Mouse (Mus musculus): ENCODE results near the gene Daam2. TPM values are rescaled to one million over a fixed set of nuclear protein-coding genes. Genes with fewer than 3 reads are reported as not detected.

Gene Daam2
- polyA plus RNA-seq, 1 experiment from 2014 or later: 1.0 TPM

- 0 out of 2 replicates have a peak overlapping the region, but pooled peaks have one; percentile 8 for H3K9ac ChIP-seq (ENCODE audit: low read length)
- DNase-seq (ENCODE audit: low spot score) (no peak), ATAC-seq (no peak)
- no peaks in the 10 kb centered on the region for H3K9me3 ChIP-seq (replicated peaks; ENCODE audit: control insufficient read depth, low read length)
- no peak overlapping the region for H3K27ac ChIP-seq (ENCODE audit: low read depth, low read length)
- 90% methylated on average over 6 of the region's 6 CpGs for WGBS
- no peaks in the 10 kb centered on the region for H3K36me3 ChIP-seq (ENCODE audit: control insufficient read depth, insufficient read depth, low read length)
- no peak overlapping the region for H3K4me3 ChIP-seq (ENCODE audit: low read depth, low read length)
- H3K4me1 ChIP-seq (ENCODE audit: control insufficient read depth, insufficient read depth, low read length): no peaks in the 10 kb centered on the region
- no peak overlapping the region for H3K4me2 ChIP-seq (ENCODE audit: low read length)
- H3K27me3 ChIP-seq (replicated peaks; ENCODE audit: control insufficient read depth, insufficient read depth, low read length): no peaks in the 10 kb centered on the region
Measured at GRCm38 (mm10) chr17:49429471-49430129, 134.5 kb downstream of the Daam2 start.

- ATAC-seq: no peak
- 65% methylated on average over 13 of the region's 13 CpGs for WGBS
Measured at GRCm38 (mm10) chr17:49428751-49429415, 135.3 kb downstream of the Daam2 start.

DNA sequence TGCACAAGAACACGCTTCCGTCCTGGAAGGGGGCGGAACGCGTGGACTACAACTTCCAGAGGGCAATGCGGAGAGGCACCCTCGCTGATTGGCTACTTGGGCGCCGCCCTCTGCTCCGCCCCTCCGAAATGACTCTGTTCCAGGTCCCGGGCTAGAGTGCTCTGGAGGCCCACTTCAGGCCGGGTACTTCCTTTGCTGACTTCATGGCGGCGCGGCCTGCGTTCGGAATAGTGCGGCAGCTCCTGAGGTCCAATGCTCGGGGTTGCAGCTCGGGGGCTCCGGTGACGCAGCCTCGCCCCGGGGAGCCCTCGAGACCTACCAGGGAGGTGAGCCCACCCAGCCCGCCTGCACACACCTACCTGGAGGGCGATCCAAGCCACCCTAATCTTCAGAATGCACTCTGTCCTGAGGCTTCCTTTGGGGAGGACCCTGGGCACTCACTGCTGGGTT lies 135.9 kb downstream of the Daam2 start, which contains the start of gene Mocs1:
TSS of gene Mocs1 (plus strand) at position 124 of the 450 bp plus-strand sequence.
- H3K36me3 ChIP-seq (ENCODE audit: control insufficient read depth, insufficient read depth, low read length): no peaks in the 10 kb centered on the region
- H3K9me3 ChIP-seq (replicated peaks; ENCODE audit: control insufficient read depth, low read length): no peaks in the 10 kb centered on the region
- H3K27me3 ChIP-seq (replicated peaks; ENCODE audit: control insufficient read depth, insufficient read depth, low read length): no peaks in the 10 kb centered on the region
- H3K4me1 ChIP-seq (ENCODE audit: control insufficient read depth, insufficient read depth, low read length): no peaks in the 10 kb centered on the region
- ATAC-seq (peak; percentile 99), DNase-seq (ENCODE audit: low spot score) (peak; percentile 97)
- 0% methylated on average over 28 of the region's 28 CpGs for WGBS
- peak within 1 kb of the TSS; percentile 80 for H3K9ac ChIP-seq (ENCODE audit: low read length)
- no peak within 1 kb of the TSS for H3K27ac ChIP-seq (ENCODE audit: low read depth, low read length)
- H3K4me2 ChIP-seq (ENCODE audit: low read length): peak within 1 kb of the TSS; percentile 83
- H3K4me3 ChIP-seq (ENCODE audit: low read depth, low read length): peak within 1 kb of the TSS; percentile 52

More at GRCm38 (mm10) chr17:49428751-49429415, 135.3 kb downstream of the Daam2 start:
- Histone ChIP-seq H3K27ac (ENCODE audit: low read depth, low read length) (no peak overlapping the region), H3K9ac (ENCODE audit: low read length) (peak overlapping the region; percentile 80), H3K9me3 (replicated peaks; ENCODE audit: control insufficient read depth, low read length) (no peaks in the 10 kb centered on the region), H3K4me3 (ENCODE audit: low read depth, low read length) (peak overlapping the region; percentile 52), H3K27me3 (replicated peaks; ENCODE audit: control insufficient read depth, insufficient read depth, low read length) (no peaks in the 10 kb centered on the region), H3K36me3 (ENCODE audit: control insufficient read depth, insufficient read depth, low read length) (no peaks in the 10 kb centered on the region), H3K4me1 (ENCODE audit: control insufficient read depth, insufficient read depth, low read length) (no peaks in the 10 kb centered on the region), H3K4me2 (ENCODE audit: low read length) (peak overlapping the region; percentile 83)
- DNase-seq (ENCODE audit: low spot score): no peak

- Histone ChIP-seq H3K4me2 (ENCODE audit: low read length) (peak overlapping the region; percentile 83), H3K27ac (ENCODE audit: low read depth, low read length) (no peak overlapping the region), H3K4me3 (ENCODE audit: low read depth, low read length) (peak overlapping the region; percentile 52), H3K27me3 (replicated peaks; ENCODE audit: control insufficient read depth, insufficient read depth, low read length) (no peaks in the 10 kb centered on the region), H3K36me3 (ENCODE audit: control insufficient read depth, insufficient read depth, low read length) (no peaks in the 10 kb centered on the region), H3K9me3 (replicated peaks; ENCODE audit: control insufficient read depth, low read length) (no peaks in the 10 kb centered on the region), H3K9ac (ENCODE audit: low read length) (no peak overlapping the region; the same call in 1 of the 2 replicates), H3K4me1 (ENCODE audit: control insufficient read depth, insufficient read depth, low read length) (no peaks in the 10 kb centered on the region)
- ATAC-seq (peak; percentile 30), DNase-seq (ENCODE audit: low spot score) (peak; percentile 30)
- 13% methylated on average over 9 of the region's 9 CpGs for WGBS
Measured at GRCm38 (mm10) chr17:49427631-49428238, 136.4 kb downstream of the Daam2 start.

DNA sequence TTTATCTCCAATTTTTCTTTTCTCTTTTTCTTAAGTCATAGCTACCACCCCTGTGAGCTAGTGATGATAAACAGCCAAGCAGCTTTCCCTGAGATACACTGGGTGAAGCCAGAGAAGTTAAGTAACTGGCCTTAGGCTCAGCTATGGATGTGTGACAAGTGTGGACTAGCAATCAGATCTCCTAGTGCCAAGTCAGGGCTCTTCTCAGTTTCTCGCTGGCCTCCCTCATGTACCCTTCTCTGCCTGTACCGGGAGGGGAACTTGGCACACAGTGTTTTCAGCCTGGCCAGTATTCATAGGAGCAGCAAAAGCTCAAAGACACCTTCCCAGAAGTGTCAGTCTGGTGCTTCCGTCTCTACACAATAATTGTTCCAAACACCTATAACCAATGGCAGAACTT lies 140.3 kb downstream of the Daam2 start:
- H3K27me3 ChIP-seq (replicated peaks; ENCODE audit: control insufficient read depth, insufficient read depth, low read length): no peaks in the 10 kb centered on the region

GRCm38 (mm10) chr17:49423067-49423325 lies 141.1 kb downstream of the Daam2 start:
- Histone ChIP-seq H3K9me3 (replicated peaks; ENCODE audit: control insufficient read depth, low read length) (no peaks in the 10 kb centered on the region), H3K4me3 (ENCODE audit: low read depth, low read length) (no peak overlapping the region), H3K9ac (ENCODE audit: low read length) (no peak overlapping the region), H3K27ac (ENCODE audit: low read depth, low read length) (no peak overlapping the region), H3K4me2 (ENCODE audit: low read length) (no peak overlapping the region), H3K27me3 (replicated peaks; ENCODE audit: control insufficient read depth, insufficient read depth, low read length) (no peaks in the 10 kb centered on the region), H3K36me3 (ENCODE audit: control insufficient read depth, insufficient read depth, low read length) (no peaks in the 10 kb centered on the region), H3K4me1 (ENCODE audit: control insufficient read depth, insufficient read depth, low read length) (no peaks in the 10 kb centered on the region)
- no peak for ATAC-seq
- WGBS: 95% methylated on average over 2 of the region's 2 CpGs
- DNase-seq (ENCODE audit: low spot score): no peak

More for the DNA sequence above, 140.3 kb downstream of the Daam2 start:
- Histone ChIP-seq H3K4me2 (ENCODE audit: low read length) (no peak overlapping the region), H3K4me1 (ENCODE audit: control insufficient read depth, insufficient read depth, low read length) (no peaks in the 10 kb centered on the region), H3K36me3 (ENCODE audit: control insufficient read depth, insufficient read depth, low read length) (no peaks in the 10 kb centered on the region), H3K9me3 (replicated peaks; ENCODE audit: control insufficient read depth, low read length) (no peaks in the 10 kb centered on the region), H3K9ac (ENCODE audit: low read length) (no peak overlapping the region), H3K27ac (ENCODE audit: low read depth, low read length) (no peak overlapping the region), H3K4me3 (ENCODE audit: low read depth, low read length) (no peak overlapping the region)
- ATAC-seq (no peak), DNase-seq (ENCODE audit: low spot score) (no peak)
- WGBS: 79% methylated on average over 3 of the region's 3 CpGs

- H3K27me3 ChIP-seq (replicated peaks; ENCODE audit: control insufficient read depth, insufficient read depth, low read length): no peaks in the 10 kb centered on the region
- H3K4me3 ChIP-seq (ENCODE audit: low read depth, low read length): no peak overlapping the region
- WGBS: 72% methylated on average over 3 of the region's 3 CpGs
- no peaks in the 10 kb centered on the region for H3K9me3 ChIP-seq (replicated peaks; ENCODE audit: control insufficient read depth, low read length)
- no peaks in the 10 kb centered on the region for H3K4me1 ChIP-seq (ENCODE audit: control insufficient read depth, insufficient read depth, low read length)
- H3K36me3 ChIP-seq (ENCODE audit: control insufficient read depth, insufficient read depth, low read length): no peaks in the 10 kb centered on the region
- ATAC-seq (no peak), DNase-seq (ENCODE audit: low spot score) (no peak)
- no peak overlapping the region for H3K27ac ChIP-seq (ENCODE audit: low read depth, low read length)
- no peak overlapping the region for H3K9ac ChIP-seq (ENCODE audit: low read length)
- H3K4me2 ChIP-seq (ENCODE audit: low read length): no peak overlapping the region
Measured at GRCm38 (mm10) chr17:49422286-49423066, 141.7 kb downstream of the Daam2 start.

DNA sequence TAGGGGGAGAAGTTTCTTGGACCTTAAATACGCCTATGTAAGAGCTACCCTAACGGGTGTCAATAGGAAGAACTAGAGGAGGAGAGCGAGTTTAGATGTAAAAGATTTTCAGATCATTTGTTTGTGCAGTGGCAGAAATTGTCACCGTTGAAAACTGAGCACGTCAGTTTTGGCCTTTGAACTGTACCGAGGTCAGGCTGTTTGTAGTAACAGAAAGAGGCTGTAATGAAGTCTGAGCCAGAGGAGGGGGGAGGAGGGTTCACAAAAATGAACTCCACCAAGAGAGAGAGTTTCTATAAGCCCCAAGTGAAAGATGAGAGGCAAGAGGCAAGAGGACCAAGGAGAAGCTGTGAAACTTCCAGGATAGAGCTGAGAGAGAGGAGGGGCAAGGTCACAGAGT lies 144.3 kb downstream of the Daam2 start:
- ATAC-seq: no peak
- Histone ChIP-seq H3K27ac (ENCODE audit: low read depth, low read length) (no peak overlapping the region), H3K4me3 (ENCODE audit: low read depth, low read length) (no peak overlapping the region), H3K9me3 (replicated peaks; ENCODE audit: control insufficient read depth, low read length) (no peaks in the 10 kb centered on the region), H3K36me3 (ENCODE audit: control insufficient read depth, insufficient read depth, low read length) (no peaks in the 10 kb centered on the region), H3K4me1 (ENCODE audit: control insufficient read depth, insufficient read depth, low read length) (no peaks in the 10 kb centered on the region), H3K27me3 (replicated peaks; ENCODE audit: control insufficient read depth, insufficient read depth, low read length) (no peaks in the 10 kb centered on the region), H3K9ac (ENCODE audit: low read length) (no peak overlapping the region), H3K4me2 (ENCODE audit: low read length) (no peak overlapping the region)
- DNase-seq (ENCODE audit: low spot score): no peak
- WGBS: 73% methylated on average over 6 of the region's 6 CpGs

Measured in forebrain, embryonic 14.5 days (tissue).